Mouse (Mus musculus) myocyte (in vitro differentiated cells): ENCODE data around the gene Olfr395. TPM values are rescaled to one million over a fixed set of nuclear protein-coding genes. Genes with fewer than 3 reads are reported as not detected.
"Not testable (repeated sequence)": the region's sequence is repeated elsewhere in the genome, so short reads cannot be mapped to it uniquely, and the experiment has no call there.

Source experiments
- H3K27me3 ChIP-seq: one replicate; pipeline ENCODE4 v1.6.1; 2011; ENCODE audit not compliant: control insufficient read depth, insufficient read depth, insufficient read length
- H3K36me3 ChIP-seq: one replicate; pipeline ENCODE4 v1.6.1; 2011; ENCODE audit not compliant: control insufficient read depth, insufficient read depth
- H3K4me2 ChIP-seq: one replicate; pipeline ENCODE4 v1.6.1; 2011; ENCODE audit warnings: low read depth, control low read depth
- H3K4me3 ChIP-seq: one replicate; pipeline ENCODE4 v1.5.1; 2011; ENCODE audit warnings: mild to moderate bottlenecking, control low read depth, moderate library complexity
- H3K79me2 ChIP-seq: one replicate; pipeline ENCODE4 v1.6.1; 2011; ENCODE audit not compliant: control insufficient read depth, insufficient read depth
- H3ac ChIP-seq: one replicate; pipeline ENCODE4 v1.6.1; 2011; ENCODE audit not compliant: control insufficient read depth, insufficient read length
- CEBPB ChIP-seq: IDR thresholded peaks from 2 replicates; pipeline ENCODE4 v1.6.1; 2011; ENCODE audit warnings: mild to moderate bottlenecking, moderate library complexity; ENCODE audit not compliant: poor library complexity, insufficient read depth, severe bottlenecking
- E2F4 ChIP-seq: IDR thresholded peaks from one replicate; pipeline ENCODE4 v1.6.1; 2011; ENCODE audit warnings: mild to moderate bottlenecking, control low read depth, moderate library complexity; ENCODE audit not compliant: insufficient read depth
- MYOG ChIP-seq, 3 experiments: IDR thresholded peaks; one replicate each; pipeline ENCODE4 v1.6.1; 2011; ENCODE audit warnings: control low read depth in 2 of 3, low read depth in 2 of 3, mild to moderate bottlenecking in 2 of 3; ENCODE audit not compliant: insufficient read length in 2 of 3, control insufficient read depth in 1 of 3, insufficient read depth in 1 of 3
- POLR2A ChIP-seq: IDR thresholded peaks from one replicate; pipeline ENCODE4 v1.6.1; 2011; ENCODE audit warnings: low read depth, mild to moderate bottlenecking, control low read depth, moderate library complexity; ENCODE audit not compliant: insufficient read length
- POLR2AphosphoS2 ChIP-seq: IDR thresholded peaks from one replicate; pipeline ENCODE4 v1.6.1; 2011; ENCODE audit warnings: low read depth, control low read depth; ENCODE audit not compliant: insufficient read length
- SRF ChIP-seq: IDR thresholded peaks from one replicate; pipeline ENCODE4 v1.6.1; 2011; ENCODE audit warnings: low read depth; ENCODE audit not compliant: control insufficient read depth, insufficient read length
- TCF12 ChIP-seq: IDR thresholded peaks from one replicate; pipeline ENCODE4 v1.6.1; 2011; ENCODE audit warnings: mild to moderate bottlenecking, control low read depth; ENCODE audit not compliant: poor library complexity, insufficient read depth, severe bottlenecking
- USF1 ChIP-seq: IDR thresholded peaks from one replicate; pipeline ENCODE4 v1.6.1; 2011; ENCODE audit warnings: low read depth, mild to moderate bottlenecking, control low read depth, moderate library complexity
- polyA plus RNA-seq: library from polyadenylated mRNA; unstranded; fragments of >200 nt; fragmentation: generic; extraction: Trizol; gene quantifications from one replicate; pipeline ENCODE4 v1.2.1, GENCODE M21; 2012; ENCODE audit warnings: missing spikeins

The Olfr395 gene
- not detected for polyA plus RNA-seq

DNA sequence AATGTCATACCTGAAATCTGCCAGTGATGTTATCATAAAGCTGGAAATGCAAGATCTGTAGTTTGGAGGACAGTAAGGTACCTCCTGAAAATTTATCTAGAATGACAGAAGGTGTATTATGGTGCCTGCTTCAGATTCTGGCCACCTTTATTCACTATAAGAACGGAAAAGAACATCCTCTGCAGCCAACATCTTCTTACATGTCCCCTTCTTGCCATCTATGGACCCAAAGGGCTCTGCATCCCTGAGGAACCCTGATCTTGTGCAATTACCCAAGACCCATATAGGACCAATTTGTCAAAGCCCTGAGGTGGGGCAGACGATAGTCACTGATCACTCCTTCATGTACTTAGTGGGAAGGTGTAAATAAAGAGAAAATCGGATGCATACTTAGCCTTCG is at the start of gene Olfr395:
TSS of gene Olfr395 (minus strand) at position 101 of the 400 bp plus-strand sequence.
- H3K27me3 ChIP-seq, H3K4me3 ChIP-seq, H3K79me2 ChIP-seq, H3ac ChIP-seq, H3K36me3 ChIP-seq, H3K4me2 ChIP-seq: not testable (repeated sequence)

DNA sequence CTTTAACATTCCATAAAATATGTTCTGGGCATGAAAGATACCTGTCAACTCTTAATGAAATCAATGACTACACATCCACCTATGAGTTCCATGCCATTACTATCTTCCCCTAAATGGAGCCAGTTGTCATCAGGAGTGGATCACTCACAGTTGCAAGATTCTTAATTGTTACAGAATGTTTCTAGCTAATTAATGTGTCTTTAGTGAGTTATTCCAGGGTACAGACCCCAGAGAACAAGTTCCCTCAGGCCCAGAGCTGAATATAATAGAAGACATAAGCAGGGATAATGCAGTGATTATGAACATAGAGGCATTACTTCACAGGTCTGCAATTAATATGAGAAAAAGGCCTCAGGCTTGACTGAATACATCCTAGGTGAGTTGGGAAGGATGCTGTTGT is 27.3 kb upstream of the Olfr395 start, which contains the start of gene Olfr23:
TSS of gene Olfr23 (plus strand) at position 301 of the 400 bp plus-strand sequence.
- H3K4me3 ChIP-seq = no peak within 1 kb of the TSS
- TF ChIP-seq TCF12 (no peak), MYOG (IDR thresholded peaks at IDR 0.05; ENCODE audit: control insufficient read depth in 1 of 3, insufficient read depth in 1 of 3, insufficient read length in 2 of 3, low read depth in 2 of 3) (no peak), POLR2A (no peak), USF1 (no peak), E2F4 (no peak), CEBPB (no peak), POLR2AphosphoS2 (no peak)
- H3K79me2 ChIP-seq = no peaks in the 10 kb centered on the region
- H3ac ChIP-seq = no peak within 1 kb of the TSS
- no peaks in the 10 kb centered on the region for H3K36me3 ChIP-seq
- no peak within 1 kb of the TSS for H3K4me2 ChIP-seq
- H3K27me3 ChIP-seq = no peaks in the 10 kb centered on the region

DNA sequence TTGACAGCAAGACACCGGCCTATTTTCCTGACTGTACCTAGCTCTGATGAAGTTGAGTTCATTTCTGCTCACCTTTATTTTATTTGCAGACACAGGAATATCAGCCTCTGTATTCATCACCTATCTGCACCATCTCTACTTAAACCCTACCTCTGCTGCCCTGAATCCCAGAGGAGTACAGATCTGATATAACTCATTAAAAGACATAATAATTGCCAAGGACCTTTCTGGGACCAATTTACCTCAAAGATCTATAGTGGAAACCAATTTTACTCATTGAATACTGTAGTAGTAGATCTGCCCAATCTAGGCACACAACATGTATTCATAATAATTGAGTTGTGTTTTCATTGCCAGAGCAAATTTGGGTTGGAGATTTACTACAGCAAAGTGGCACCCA is 18.4 kb downstream of the Olfr395 start, which contains the start of gene Olfr394:
TSS of gene Olfr394 (minus strand) at position 101 of the 400 bp plus-strand sequence.
- Histone ChIP-seq H3K36me3 (no peaks in the 10 kb centered on the region), H3ac (no peak within 1 kb of the TSS), H3K4me2 (no peak within 1 kb of the TSS), H3K79me2 (no peaks in the 10 kb centered on the region), H3K4me3 (no peak within 1 kb of the TSS), H3K27me3 (no peaks in the 10 kb centered on the region)
- TF ChIP-seq POLR2A (no peak), USF1 (no peak), MYOG (IDR thresholded peaks at IDR 0.05; ENCODE audit: control insufficient read depth in 1 of 3, insufficient read depth in 1 of 3, insufficient read length in 2 of 3, low read depth in 2 of 3) (no peak), SRF (no peak)

Other genes with a start within 250 kb of the Olfr395 start
- not detected for gene Zfp735, start 220.5 kb downstream of the Olfr395 start, polyA plus RNA-seq
- gene Olfr389, start 128.6 kb downstream of the Olfr395 start, polyA plus RNA-seq = not detected
- not detected for gene Olfr390, start 126.3 kb downstream of the Olfr395 start, polyA plus RNA-seq
- gene Olfr391-ps, start 106.2 kb downstream of the Olfr395 start, polyA plus RNA-seq = not detected
- gene Olfr392, start 92.2 kb downstream of the Olfr395 start, polyA plus RNA-seq = not detected
- not detected for gene Olfr393, start 57.8 kb downstream of the Olfr395 start, polyA plus RNA-seq
- gene Olfr394, start 18.5 kb downstream of the Olfr395 start, polyA plus RNA-seq = not detected
- not detected for gene Olfr23, start 27.4 kb upstream of the Olfr395 start, polyA plus RNA-seq
- not detected for gene Olfr397, start 51.5 kb upstream of the Olfr395 start, polyA plus RNA-seq
- not detected for gene Olfr398, start 81.1 kb upstream of the Olfr395 start, polyA plus RNA-seq
- gene Olfr139, start 147.3 kb upstream of the Olfr395 start, polyA plus RNA-seq = not detected
- not detected for gene Olfr399, start 147.3 kb upstream of the Olfr395 start, polyA plus RNA-seq
- gene Zfp616, start 160.7 kb upstream of the Olfr395 start, polyA plus RNA-seq = not detected
- not detected for gene Olfr401, start 204.4 kb upstream of the Olfr395 start, polyA plus RNA-seq
- not detected for gene Olfr402, start 244.2 kb upstream of the Olfr395 start, polyA plus RNA-seq